Mouse (Mus musculus) monocyte, adult 2 months (primary cell): ENCODE data around the gene Trim15.
A peak's percentile ranks its signal among the peaks of the same experiment; 100 is the strongest.

Source experiments
- DNase-seq, 2 experiments: peaks; one replicate each; pipeline ENCODE4 v3.0.0; 2022; ENCODE audit warnings: low spot score in 2 of 2, low read depth in 1 of 2

Trim15 gene

GRCm38 (mm10) chr17:36832694-36833093, 34.3 kb downstream of the Trim15 start:
- no peak for DNase-seq

GRCm38 (mm10) chr17:36830470-36830869, 36.5 kb downstream of the Trim15 start:
- no peak for DNase-seq

- DNase-seq = no peak
Observed at GRCm38 (mm10) chr17:36828488-36828887, 38.5 kb downstream of the Trim15 start.

- DNase-seq = peak in 1 of 2 experiments; percentile 34
Observed at GRCm38 (mm10) chr17:36826002-36826401, 41.0 kb downstream of the Trim15 start.

GRCm38 (mm10) chr17:36825525-36825924, 41.5 kb downstream of the Trim15 start:
- no peak for DNase-seq

- no peak for DNase-seq
Observed at GRCm38 (mm10) chr17:36824005-36824404, 43.0 kb downstream of the Trim15 start.

- no peak for DNase-seq
Observed at GRCm38 (mm10) chr17:36811871-36812270, 55.1 kb downstream of the Trim15 start, which contains the start of gene H2-M10.6. TSS of gene H2-M10.6 (plus strand) at chr17:36812171.
